Comparison of ENCODE assay signal across 24 mouse cellular contexts in the genomic region with DNA sequence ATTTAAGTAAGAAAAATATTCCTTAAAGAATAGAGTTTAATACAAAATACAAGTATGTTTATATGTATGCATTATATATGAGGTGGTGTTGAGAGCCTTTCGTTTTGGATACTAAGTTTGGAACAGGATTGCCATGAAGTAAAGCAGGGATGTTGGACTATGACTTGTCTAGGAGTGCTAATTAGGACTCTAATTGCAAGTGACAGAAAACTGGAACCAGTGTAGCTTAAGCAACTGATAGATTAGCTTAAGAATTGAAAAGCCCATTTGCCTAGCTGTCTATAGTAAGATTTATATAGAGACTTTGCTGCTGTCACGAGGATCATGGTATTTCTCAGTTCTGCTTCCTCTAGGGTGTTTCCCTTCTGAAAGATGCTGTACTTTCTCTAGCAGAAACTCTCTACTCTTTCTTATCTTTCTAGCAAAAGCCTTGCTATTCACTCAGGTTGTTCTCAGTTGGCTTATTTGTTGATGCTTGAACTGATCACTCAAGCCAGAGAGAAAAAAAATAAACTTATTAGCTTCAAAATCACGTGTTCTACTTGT.
DNase-seq lines count a peak whose midpoint lies in the region; ATAC-seq and TF ChIP-seq lines count a peak whose summit lies in the region.
"Had no signal": no experiment of that assay in that cellular context is flagged by ENCODE, and none has a peak within 500 bp of the region (broad histone marks: within the 10 kb centered on the region; RNA-seq: fewer than 3 reads in every experiment).

No protein-coding gene starts in this region.

- peaks cover 0 to 34% of the 10 kb centered on the region in 2 experiments; a peak in 2 of 4 replicates for H3K4me1 ChIP-seq in CH12.LX (ENCODE audit: control insufficient read depth in 1 of 2, insufficient read depth in 2 of 2)
- H3K4me1 ChIP-seq: embryonic facial prominence, embryonic 12.5 days; embryonic facial prominence, embryonic 15.5 days; forebrain, embryonic 10.5 days; forebrain, embryonic 12.5 days had no signal

- H3K27ac ChIP-seq in CH12.LX (ENCODE audit: insufficient read depth, low read depth): no peak overlapping the region
- H3K27ac ChIP-seq: embryonic facial prominence, embryonic 12.5 days; embryonic facial prominence, embryonic 15.5 days; forebrain, embryonic 10.5 days; forebrain, embryonic 12.5 days had no signal

- TF ChIP-seq POLR2A in CH12.LX (IDR thresholded peaks at IDR 0.05; ENCODE audit: low read depth, low read length): no peak

- DNase-seq in A20 (ENCODE audit: low read depth, low spot score) (peak; percentile 15), CH12.LX (ENCODE audit: extremely low read depth) (peak; percentile 40)
- DNase-seq in retina, postnatal 1 day: peak; percentile 59
- DNase-seq in heart, postnatal 10 days: no peak
- DNase-seq: adrenal gland, adult 2 months; adrenal gland, postnatal 10 days; adrenal gland, postnatal 25 days; B cell, adult 2 months; cerebellum, adult 11 months; cerebellum, adult 18-20 months; cerebellum, adult 8-10 months; cerebellum, adult 9-11 months; cerebellum, postnatal 14 days; cerebellum, postnatal 36 days; embryo, embryonic 11 days had no signal

- dilution Hi-C loops in CH12.LX (cut with MboI; ENCODE audit: extremely low pct_ligation_motif_present, extremely low pct_unique_long_range_greater_than_20kb, low sequenced_read_pairs): no loop called here

- no peak for TF ChIP-seq RAD21 in CH12.LX (IDR thresholded peaks at IDR 0.05; ENCODE audit: low read depth, low read length)

- TF ChIP-seq EP300 in CH12.LX (IDR thresholded peaks at IDR 0.05; ENCODE audit: low read length): peak; percentile 77

- no peak overlapping the region for H3K4me2 ChIP-seq in CH12.LX (ENCODE audit: insufficient read depth, low read depth, poor library complexity, severe bottlenecking)
- H3K4me2 ChIP-seq: embryonic facial prominence, embryonic 12.5 days; embryonic facial prominence, embryonic 15.5 days; forebrain, embryonic 12.5 days had no signal

- no peak for TF ChIP-seq CTCF in CH12.LX (conservative IDR thresholded peaks at IDR 0.05 in 1 of 2, IDR thresholded peaks at IDR 0.05 in 1 of 2; ENCODE audit: low read depth in 2 of 2, low read length in 2 of 2)

- no peaks in the 10 kb centered on the region for H3K79me2 ChIP-seq in CH12.LX (replicated peaks; ENCODE audit: control insufficient read depth, extremely low read depth, insufficient read depth, poor library complexity, severe bottlenecking)

- no peaks in the 10 kb centered on the region for H3K9me3 ChIP-seq in CH12.LX (replicated peaks; ENCODE audit: low read length)
- H3K9me3 ChIP-seq: embryonic facial prominence, embryonic 12.5 days; embryonic facial prominence, embryonic 15.5 days; forebrain, embryonic 10.5 days; forebrain, embryonic 12.5 days had no signal

- no peak for ATAC-seq in megakaryocyte, adult 5-6 weeks (ENCODE audit: poor library complexity, severe bottlenecking)
- ATAC-seq: CD4-positive, CD25-positive, alpha-beta regulatory T cell, adult 4 months; forebrain, embryonic 14.5 days; forebrain, embryonic 16.5 days had no signal

- no peak overlapping the region for H3K4me3 ChIP-seq in CH12.LX (replicated peaks in 1 of 3; ENCODE audit: low read depth in 2 of 3, low read length in 2 of 3, poor library complexity in 1 of 3)
- H3K4me3 ChIP-seq: embryonic facial prominence, embryonic 12.5 days; embryonic facial prominence, embryonic 15.5 days; erythroblast, embryonic 14.5 days; forebrain, embryonic 10.5 days; forebrain, embryonic 12.5 days had no signal

- H3K9ac ChIP-seq in CH12.LX (ENCODE audit: insufficient read depth, low read depth): no peak overlapping the region
- H3K9ac ChIP-seq: embryonic facial prominence, embryonic 12.5 days; embryonic facial prominence, embryonic 15.5 days; forebrain, embryonic 12.5 days had no signal

- intact Hi-C loops in heart, postnatal 10 days (cut with DNase I): no loop called here

- H3K27me3 ChIP-seq in CH12.LX (replicated peaks): no peaks in the 10 kb centered on the region
- H3K27me3 ChIP-seq: embryonic facial prominence, embryonic 12.5 days; embryonic facial prominence, embryonic 15.5 days; forebrain, embryonic 12.5 days had no signal

- H3K36me3 ChIP-seq in CH12.LX (replicated peaks in 1 of 2; ENCODE audit: control insufficient read depth in 1 of 2, insufficient read depth in 1 of 2, low read length in 1 of 2): no peaks in the 10 kb centered on the region
- H3K36me3 ChIP-seq: embryonic facial prominence, embryonic 12.5 days; embryonic facial prominence, embryonic 15.5 days; forebrain, embryonic 10.5 days; forebrain, embryonic 12.5 days had no signal

- in situ Hi-C loops in CH12.LX (cut with MboI; ENCODE audit: low pct_ligation_motif_present, low pct_unique_long_range_greater_than_20kb, low sequenced_read_pairs): no loop called here

TF ChIP-seq in CH12.LX, 34 proteins besides CTCF, POLR2A, EP300 and RAD21:
- TF ChIP-seq BHLHE40 (IDR thresholded peaks at IDR 0.05; ENCODE audit: low read depth, low read length): peak; percentile 57; the same call in 1 of the 2 replicates
- TF ChIP-seq MAX (IDR thresholded peaks at IDR 0.05; ENCODE audit: low read length): 0 out of 2 replicates have a peak, but pooled peaks have one; percentile 28
- no peak for TF ChIP-seq NELFE (IDR thresholded peaks at IDR 0.05; ENCODE audit: low read depth, low read length)
- TF ChIP-seq MYC (IDR thresholded peaks at IDR 0.05; ENCODE audit: low read depth, low read length): 0 out of 2 replicates have a peak, but pooled peaks have one; percentile 27
- TF ChIP-seq ZNF384 (IDR thresholded peaks at IDR 0.05; ENCODE audit: low read depth, low read length): no peak
- TF ChIP-seq HCFC1 (IDR thresholded peaks at IDR 0.05; ENCODE audit: low read depth, low read length): no peak
- 0 out of 2 replicates have a peak, but pooled peaks have one; percentile 40 for TF ChIP-seq TBP (conservative IDR thresholded peaks at IDR 0.05; ENCODE audit: low read depth, low read length)
- TF ChIP-seq IRF4 (IDR thresholded peaks at IDR 0.05; ENCODE audit: low read depth, low read length): peak; percentile 71
- TF ChIP-seq GABPA (IDR thresholded peaks at IDR 0.05; ENCODE audit: insufficient replicate concordance, low read depth, low read length): no peak

Comparison
In these comparisons a context has a peak if more than half of its experiments do, and no peak if none do; other contexts are left out.
1. DNase-seq: peak in A20 (single experiment), CH12.LX (single experiment) and retina, postnatal 1 day (single experiment); none in heart, postnatal 10 days (0 of 2).